Mouse (Mus musculus) midbrain, embryonic 14.5 days (tissue): ENCODE data around the gene Wdr61. TPM values are rescaled to one million over a fixed set of nuclear protein-coding genes. Genes with fewer than 3 reads are reported as not detected.
A peak's percentile ranks its signal among the peaks of the same experiment; 100 is the strongest.

Experiments
- ATAC-seq: fragments of 200-750 bp; cut with Nextera tagmentation; 2 replicates; pipeline ENCODE4 v1.8.0; 2017; ENCODE audit warnings: moderate number of reproducible peaks, moderate library complexity; ENCODE audit not compliant: low FRiP score, low TSS enrichment
- DNase-seq: peaks from one replicate; pipeline ENCODE4 v3.0.0-alpha.2; 2015
- H3K27ac ChIP-seq: fragments of 300-500 bp; sonication (generic); replicated peaks from 2 replicates; pipeline ENCODE4 v1.5.1; 2014; ENCODE audit warnings: mild to moderate bottlenecking, low read depth, low read length, moderate library complexity
- H3K27me3 ChIP-seq: fragments of 300-500 bp; sonication (generic); 2 replicates; pipeline ENCODE4 v1.6.1; 2014; ENCODE audit warnings: low read length, control low read depth, mixed read lengths; ENCODE audit not compliant: control insufficient read depth, insufficient read depth
- H3K36me3 ChIP-seq: fragments of 300-500 bp; sonication (generic); 2 replicates; pipeline ENCODE4 v1.6.1; 2014; ENCODE audit warnings: low read length, control low read depth; ENCODE audit not compliant: control insufficient read depth, insufficient read depth
- H3K4me1 ChIP-seq: fragments of 300-500 bp; sonication (generic); 2 replicates; pipeline ENCODE4 v1.6.1; 2014; ENCODE audit warnings: mild to moderate bottlenecking, antibody characterized with exemption, low read length, control low read depth; ENCODE audit not compliant: control insufficient read depth, insufficient read depth
- H3K4me2 ChIP-seq: fragments of 300-500 bp; sonication (generic); 2 replicates; pipeline ENCODE4 v1.6.1; 2014; ENCODE audit warnings: mild to moderate bottlenecking, low read length, moderate library complexity
- H3K4me3 ChIP-seq: fragments of 300-500 bp; sonication (generic); replicated peaks from 2 replicates; pipeline ENCODE4 v1.5.1; 2014; ENCODE audit warnings: low read depth, low read length
- H3K9ac ChIP-seq: fragments of 300-500 bp; sonication (generic); replicated peaks from 2 replicates; pipeline ENCODE4 v1.6.1; 2014; ENCODE audit warnings: mild to moderate bottlenecking, low read length, moderate library complexity
- H3K9me3 ChIP-seq: fragments of 300-500 bp; sonication (generic); 2 replicates; pipeline ENCODE4 v1.6.1; 2016; ENCODE audit warnings: low read length, control low read depth, mixed read lengths; ENCODE audit not compliant: control insufficient read depth
- WGBS: fragments of 180-500 bp; shearing (Covaris S2); extraction: QIAGEN DNeasy Blood & Tissue Kit; methylation state at CpG from one replicate; pipeline ENCODE4 v1.1.7; 2014; 5-methylcytosine and 5-hydroxymethylcytosine counted together
- polyA plus RNA-seq: library from polyadenylated mRNA; unstranded; fragments of >200 nt; fragmentation: Nextera tagmentation; extraction: Ambion mirVana; gene quantifications from 2 replicates; pipeline ENCODE4 v1.2.1, GENCODE M21; 2014

Gene Wdr61
- polyA plus RNA-seq, result 111 and 114 TPM in 2 replicates

GRCm38 (mm10) chr9:54733921-54734638 lies at the start of gene Wdr61:
Gene Wdr61 (minus strand): TSS chr9:54734519.
- peak within 1 kb of the TSS; percentile 71 for H3K4me2 ChIP-seq
- peak within 1 kb of the TSS; percentile 61 for H3K9ac ChIP-seq
- peaks cover 15% of the 10 kb centered on the region for H3K36me3 ChIP-seq
- no peaks in the 10 kb centered on the region for H3K9me3 ChIP-seq
- ATAC-seq (peak; percentile 96), DNase-seq (peak; percentile 98)
- peak within 1 kb of the TSS; percentile 72 for H3K4me3 ChIP-seq
- 3% methylated on average over 32 of the region's 32 CpGs for WGBS
- H3K4me1 ChIP-seq, result peaks cover 9% of the 10 kb centered on the region
- H3K27ac ChIP-seq, result peak within 1 kb of the TSS; percentile 45; the same call in 1 of the 2 replicates
- H3K27me3 ChIP-seq, result no peaks in the 10 kb centered on the region

GRCm38 (mm10) chr9:54784003-54784402 lies 49.7 kb upstream of the Wdr61 start:
- no peak for ATAC-seq
- Histone ChIP-seq H3K9me3 (no peaks in the 10 kb centered on the region), H3K27me3 (no peaks in the 10 kb centered on the region), H3K4me1 (no peaks in the 10 kb centered on the region), H3K27ac (no peak overlapping the region), H3K9ac (no peak overlapping the region), H3K4me2 (no peak overlapping the region), H3K36me3 (no peaks in the 10 kb centered on the region), H3K4me3 (no peak overlapping the region)
- no peak for DNase-seq
- 49% methylated on average over 3 of the region's 3 CpGs for WGBS

- H3K9ac ChIP-seq, result no peak overlapping the region
- no peak overlapping the region for H3K4me2 ChIP-seq
- no peak for ATAC-seq
- no peak overlapping the region for H3K4me3 ChIP-seq
- H3K4me1 ChIP-seq, result no peaks in the 10 kb centered on the region
- WGBS, result 71% methylated on average over 15 of the region's 15 CpGs
- no peak for DNase-seq
- no peaks in the 10 kb centered on the region for H3K9me3 ChIP-seq
- H3K27me3 ChIP-seq, result no peaks in the 10 kb centered on the region
- H3K27ac ChIP-seq, result no peak overlapping the region
- H3K36me3 ChIP-seq, result no peaks in the 10 kb centered on the region
These were observed 48.2 kb upstream of the Wdr61 start for GRCm38 (mm10) chr9:54782504-54782903.

GRCm38 (mm10) chr9:54779280-54779679 lies 45.0 kb upstream of the Wdr61 start:
- no peak overlapping the region for H3K4me2 ChIP-seq
- H3K9me3 ChIP-seq, result no peaks in the 10 kb centered on the region
- no peak overlapping the region for H3K4me3 ChIP-seq
- H3K4me1 ChIP-seq, result no peaks in the 10 kb centered on the region
- no peak overlapping the region for H3K27ac ChIP-seq
- no peak overlapping the region for H3K9ac ChIP-seq
- no peaks in the 10 kb centered on the region for H3K27me3 ChIP-seq
- WGBS, result 78% methylated on average over 8 of the region's 8 CpGs
- no peaks in the 10 kb centered on the region for H3K36me3 ChIP-seq
- DNase-seq (no peak), ATAC-seq (no peak)

- DNase-seq, result no peak
These were observed 42.2 kb upstream of the Wdr61 start for GRCm38 (mm10) chr9:54776451-54776982.

DNA sequence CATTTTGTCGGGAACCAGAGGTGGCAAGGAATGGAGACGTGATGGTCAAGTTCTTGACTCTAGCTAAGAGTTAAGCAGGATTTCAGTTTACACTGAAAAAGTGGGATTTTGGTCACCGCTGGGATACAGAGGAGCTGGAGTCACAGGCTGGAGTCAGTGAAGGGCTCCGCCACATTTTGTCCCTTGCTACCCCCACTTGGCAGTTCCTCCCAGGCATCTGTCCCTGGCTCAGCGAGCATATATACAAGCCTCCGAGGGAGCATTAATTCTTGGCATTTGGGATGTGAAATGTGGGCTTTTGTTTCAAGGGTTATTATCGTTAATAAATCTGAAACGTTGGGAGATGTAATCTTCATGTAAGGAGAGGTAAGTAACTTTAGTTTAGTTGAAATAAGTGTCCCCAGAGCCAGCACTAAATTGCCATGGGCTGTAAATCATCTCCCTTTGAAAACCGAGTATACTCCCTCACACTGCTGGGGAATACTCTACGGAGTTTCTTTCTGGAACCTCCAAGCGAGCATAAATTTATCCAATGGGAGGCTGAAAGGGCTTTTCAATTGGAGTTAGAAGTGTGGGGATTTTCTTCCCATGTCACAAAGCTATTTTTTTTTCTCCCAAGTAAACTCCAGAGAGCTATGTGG lies 35.9 kb upstream of the Wdr61 start:
- WGBS, result 55% methylated on average over 11 of the region's 11 CpGs
- Histone ChIP-seq H3K27me3 (peaks cover 17% of the 10 kb centered on the region), H3K9me3 (no peaks in the 10 kb centered on the region), H3K9ac (no peak overlapping the region), H3K27ac (no peak overlapping the region), H3K36me3 (no peaks in the 10 kb centered on the region), H3K4me2 (peak overlapping the region; percentile 9; the same call in 1 of the 2 replicates), H3K4me3 (no peak overlapping the region), H3K4me1 (peaks cover 7% of the 10 kb centered on the region)
- DNase-seq, result no peak
- no peak for ATAC-seq

More at GRCm38 (mm10) chr9:54776451-54776982, 42.2 kb upstream of the Wdr61 start:
- Histone ChIP-seq H3K27me3 (no peaks in the 10 kb centered on the region), H3K4me3 (no peak overlapping the region), H3K36me3 (no peaks in the 10 kb centered on the region), H3K9ac (no peak overlapping the region), H3K27ac (no peak overlapping the region), H3K4me2 (no peak overlapping the region), H3K4me1 (no peaks in the 10 kb centered on the region), H3K9me3 (no peaks in the 10 kb centered on the region)
- WGBS, result 86% methylated on average over 13 of the region's 13 CpGs
- no peak for ATAC-seq

- peak overlapping the region; percentile 1; the same call in 1 of the 2 replicates for H3K9ac ChIP-seq
- peaks cover 43% of the 10 kb centered on the region for H3K27me3 ChIP-seq
These were observed 31.2 kb upstream of the Wdr61 start for GRCm38 (mm10) chr9:54765336-54766085.

DNA sequence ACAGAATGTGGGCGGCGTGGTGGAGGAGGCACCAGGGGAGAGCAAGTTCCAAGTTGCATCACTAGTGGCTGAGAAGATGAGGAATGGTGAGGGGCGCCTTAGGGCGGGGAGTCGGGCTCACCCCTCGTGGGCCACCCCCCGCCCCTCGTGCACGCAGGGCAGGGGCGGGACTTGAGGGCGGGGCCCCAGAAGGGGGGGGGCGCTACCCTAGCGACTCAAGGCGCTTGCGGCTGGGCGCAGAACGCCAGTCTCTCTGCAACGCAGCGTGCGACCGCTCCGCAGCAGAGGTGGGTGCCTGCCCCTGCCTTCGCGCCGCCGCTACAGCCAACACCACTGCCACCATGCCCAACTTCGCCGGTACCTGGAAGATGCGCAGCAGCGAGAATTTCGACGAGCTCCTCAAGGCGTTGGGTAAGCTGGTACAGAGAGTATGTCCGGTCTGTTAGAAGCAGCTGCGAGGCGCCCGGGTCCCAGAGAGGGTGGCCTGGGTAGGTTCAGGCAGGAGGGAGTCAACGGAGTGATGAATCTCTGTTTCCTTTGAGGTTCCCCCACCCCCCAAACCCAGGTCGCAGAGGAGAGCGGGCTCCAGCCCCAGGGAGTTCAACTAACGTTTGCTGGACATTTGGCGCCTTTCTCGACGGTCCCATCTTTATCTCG lies 30.4 kb upstream of the Wdr61 start, which contains the start of gene Crabp1:
Gene Crabp1 (plus strand): TSS at position 188 of the 657 bp plus-strand sequence.
- ATAC-seq (no peak), DNase-seq (peak; percentile 49)
- H3K9ac ChIP-seq, result peak within 1 kb of the TSS; percentile 20
- peaks cover 16% of the 10 kb centered on the region for H3K4me1 ChIP-seq
- under 1% methylated on average over 43 of the region's 45 CpGs for WGBS
- H3K9me3 ChIP-seq, result no peaks in the 10 kb centered on the region
- no peaks in the 10 kb centered on the region for H3K36me3 ChIP-seq
- peaks cover 43% of the 10 kb centered on the region for H3K27me3 ChIP-seq
- no peak within 1 kb of the TSS for H3K27ac ChIP-seq
- peak within 1 kb of the TSS; percentile 59 for H3K4me2 ChIP-seq
- H3K4me3 ChIP-seq, result peak within 1 kb of the TSS; percentile 37

More at GRCm38 (mm10) chr9:54765336-54766085, 31.2 kb upstream of the Wdr61 start:
- under 1% methylated on average over 41 of the region's 41 CpGs for WGBS
- no peaks in the 10 kb centered on the region for H3K36me3 ChIP-seq
- peak overlapping the region; percentile 59 for H3K4me2 ChIP-seq
- peak; percentile 60 for DNase-seq
- no peak for ATAC-seq
- H3K27ac ChIP-seq, result no peak overlapping the region
- peaks cover 15% of the 10 kb centered on the region for H3K4me1 ChIP-seq
- peak overlapping the region; percentile 37 for H3K4me3 ChIP-seq
- no peaks in the 10 kb centered on the region for H3K9me3 ChIP-seq
